Mouse (Mus musculus): ENCODE data around the gene Snap23. TPM values are rescaled to one million over a fixed set of nuclear protein-coding genes. Genes with fewer than 3 reads are reported as not detected.
"Not testable (repeated sequence)": the region's sequence is repeated elsewhere in the genome, so short reads cannot be mapped to it uniquely, and the experiment has no call there.

The Snap23 gene
- polyA plus RNA-seq, 1 experiment from 2014 or later, result 60.7 TPM

GRCm38 (mm10) chr2:120562859-120563234 lies 4.6 kb upstream of the Snap23 start:
- no peak overlapping the region for H3K27ac ChIP-seq
- no peaks in the 10 kb centered on the region for H3K36me3 ChIP-seq
- peaks cover 5% of the 10 kb centered on the region; the same call in 1 of the 2 replicates for H3K4me1 ChIP-seq
- H3K4me3 ChIP-seq, result peak overlapping the region; percentile 88
- no peaks in the 10 kb centered on the region for H3K27me3 ChIP-seq
- peak overlapping the region; percentile 74 for H3K4me2 ChIP-seq (replicated peaks)
- no peak for ATAC-seq (ENCODE audit: insufficient number of reproducible peaks, insufficient read depth, low FRiP score, low TSS enrichment)
- 22% methylated on average over 9 of the region's 9 CpGs for WGBS
- H3K9ac ChIP-seq, result peak overlapping the region; percentile 93
- H3K9me3 ChIP-seq, result no peaks in the 10 kb centered on the region

- WGBS, result 0% methylated on average over 50 of the region's 50 CpGs
- H3K27ac ChIP-seq, result peak within 1 kb of the TSS; percentile 73
- peak; percentile 79 for ATAC-seq (ENCODE audit: insufficient number of reproducible peaks, insufficient read depth, low FRiP score, low TSS enrichment)
- H3K4me3 ChIP-seq, result peak within 1 kb of the TSS; percentile 88
- peak within 1 kb of the TSS; percentile 74 for H3K4me2 ChIP-seq (replicated peaks)
- peaks cover 6% of the 10 kb centered on the region for H3K4me1 ChIP-seq
- H3K36me3 ChIP-seq, result no peaks in the 10 kb centered on the region
- no peaks in the 10 kb centered on the region for H3K9me3 ChIP-seq
- no peaks in the 10 kb centered on the region for H3K27me3 ChIP-seq
- H3K9ac ChIP-seq, result peak within 1 kb of the TSS; percentile 93
These were observed 4.1 kb upstream of the Snap23 start, which contains the start of gene Zfp106 for GRCm38 (mm10) chr2:120563235-120563990. Gene Zfp106 (minus strand): TSS chr2:120563843.

GRCm38 (mm10) chr2:120564548-120565188 lies 2.8 kb upstream of the Snap23 start:
- H3K27ac ChIP-seq; H3K9ac ChIP-seq; H3K9me3 ChIP-seq; H3K36me3 ChIP-seq; H3K4me2 ChIP-seq (replicated peaks); ATAC-seq (ENCODE audit: insufficient number of reproducible peaks, insufficient read depth, low FRiP score, low TSS enrichment); H3K4me3 ChIP-seq; H3K27me3 ChIP-seq: not testable (repeated sequence)
- WGBS, result 89% methylated on average over 4 of the region's 4 CpGs
- peaks cover 14% of the 10 kb centered on the region for H3K4me1 ChIP-seq

- Histone ChIP-seq H3K9me3 (no peaks in the 10 kb centered on the region), H3K4me3 (no peak overlapping the region), H3K36me3 (no peaks in the 10 kb centered on the region), H3K4me1 (peaks cover 14% of the 10 kb centered on the region), H3K27ac (no peak overlapping the region), H3K4me2 (replicated peaks) (no peak overlapping the region), H3K9ac (no peak overlapping the region), H3K27me3 (no peaks in the 10 kb centered on the region)
- 85% methylated on average over 2 of the region's 2 CpGs for WGBS
- no peak for ATAC-seq (ENCODE audit: insufficient number of reproducible peaks, insufficient read depth, low FRiP score, low TSS enrichment)
These were observed 2.1 kb upstream of the Snap23 start for GRCm38 (mm10) chr2:120565363-120565762.

GRCm38 (mm10) chr2:120567798-120568320 lies 388 bp downstream of the Snap23 start:
- ATAC-seq (ENCODE audit: insufficient number of reproducible peaks, insufficient read depth, low FRiP score, low TSS enrichment), result peak; percentile 74
- Histone ChIP-seq H3K9ac (peak overlapping the region; percentile 80), H3K4me1 (peaks cover 10% of the 10 kb centered on the region), H3K4me3 (peak overlapping the region; percentile 70), H3K27me3 (no peaks in the 10 kb centered on the region), H3K27ac (peak overlapping the region; percentile 86), H3K36me3 (peaks cover 8% of the 10 kb centered on the region; the same call in 1 of the 2 replicates), H3K9me3 (no peaks in the 10 kb centered on the region), H3K4me2 (replicated peaks) (peak overlapping the region; percentile 64)
- under 1% methylated on average over 22 of the region's 22 CpGs for WGBS

GRCm38 (mm10) chr2:120571081-120571480 lies 3.6 kb downstream of the Snap23 start:
- H3K4me2 ChIP-seq (replicated peaks), result no peak overlapping the region
- WGBS, result 92% methylated on average over 3 of the region's 3 CpGs
- no peak overlapping the region for H3K27ac ChIP-seq
- ATAC-seq (ENCODE audit: insufficient number of reproducible peaks, insufficient read depth, low FRiP score, low TSS enrichment), result no peak
- H3K9me3 ChIP-seq, result no peaks in the 10 kb centered on the region
- H3K4me3 ChIP-seq, result no peak overlapping the region
- H3K9ac ChIP-seq, result no peak overlapping the region
- H3K4me1 ChIP-seq, result peaks cover 21% of the 10 kb centered on the region
- H3K36me3 ChIP-seq, result peaks cover 8% of the 10 kb centered on the region; the same call in 1 of the 2 replicates
- H3K27me3 ChIP-seq, result no peaks in the 10 kb centered on the region

GRCm38 (mm10) chr2:120572161-120572560 lies 4.7 kb downstream of the Snap23 start:
- not testable (repeated sequence) for H3K27ac ChIP-seq; H3K36me3 ChIP-seq; H3K4me3 ChIP-seq; ATAC-seq (ENCODE audit: insufficient number of reproducible peaks, insufficient read depth, low FRiP score, low TSS enrichment); H3K9ac ChIP-seq; H3K9me3 ChIP-seq; H3K4me2 ChIP-seq (replicated peaks); H3K27me3 ChIP-seq
- 89% methylated on average over 3 of the region's 3 CpGs for WGBS
- H3K4me1 ChIP-seq, result peaks cover 28% of the 10 kb centered on the region

GRCm38 (mm10) chr2:120575121-120575520 lies 7.7 kb downstream of the Snap23 start:
- H3K9me3 ChIP-seq, result no peaks in the 10 kb centered on the region
- peaks cover 8% of the 10 kb centered on the region; the same call in 1 of the 2 replicates for H3K36me3 ChIP-seq
- 49% methylated on average over 3 of the region's 3 CpGs for WGBS
- peak overlapping the region; percentile 57 for H3K27ac ChIP-seq
- H3K9ac ChIP-seq, result no peak overlapping the region
- no peak overlapping the region for H3K4me3 ChIP-seq
- peaks cover 19% of the 10 kb centered on the region for H3K4me1 ChIP-seq
- H3K4me2 ChIP-seq (replicated peaks), result no peak overlapping the region; the same call in 1 of the 2 replicates
- no peaks in the 10 kb centered on the region for H3K27me3 ChIP-seq
- ATAC-seq (ENCODE audit: insufficient number of reproducible peaks, insufficient read depth, low FRiP score, low TSS enrichment), result no peak

- Histone ChIP-seq H3K4me2 (replicated peaks) (no peak overlapping the region), H3K36me3 (peaks cover 8% of the 10 kb centered on the region; the same call in 1 of the 2 replicates), H3K27me3 (no peaks in the 10 kb centered on the region), H3K9me3 (no peaks in the 10 kb centered on the region), H3K4me1 (peaks cover 19% of the 10 kb centered on the region), H3K9ac (no peak overlapping the region), H3K27ac (no peak overlapping the region), H3K4me3 (no peak overlapping the region)
- 93% methylated on average over 2 of the region's 2 CpGs for WGBS
- no peak for ATAC-seq (ENCODE audit: insufficient number of reproducible peaks, insufficient read depth, low FRiP score, low TSS enrichment)
These were observed 8.5 kb downstream of the Snap23 start for GRCm38 (mm10) chr2:120575978-120576377.

- 83% methylated on average over 4 of the region's 4 CpGs for WGBS
- H3K36me3 ChIP-seq, result no peaks in the 10 kb centered on the region
These were observed 10.3 kb downstream of the Snap23 start for GRCm38 (mm10) chr2:120577799-120578198.

GRCm38 (mm10) chr2:120578286-120578685 lies 10.8 kb downstream of the Snap23 start:
- H3K9ac ChIP-seq, result no peak overlapping the region
- H3K4me1 ChIP-seq, result peaks cover 19% of the 10 kb centered on the region
- ATAC-seq (ENCODE audit: insufficient number of reproducible peaks, insufficient read depth, low FRiP score, low TSS enrichment), result no peak
- no peaks in the 10 kb centered on the region for H3K36me3 ChIP-seq
- WGBS, result 79% methylated on average over 5 of the region's 5 CpGs
- no peak overlapping the region for H3K27ac ChIP-seq
- no peak overlapping the region for H3K4me2 ChIP-seq (replicated peaks)
- no peak overlapping the region for H3K4me3 ChIP-seq
- no peaks in the 10 kb centered on the region for H3K27me3 ChIP-seq
- H3K9me3 ChIP-seq, result no peaks in the 10 kb centered on the region

More at GRCm38 (mm10) chr2:120577799-120578198, 10.3 kb downstream of the Snap23 start:
- H3K27ac ChIP-seq, result no peak overlapping the region
- H3K4me1 ChIP-seq, result peaks cover 19% of the 10 kb centered on the region
- no peak overlapping the region for H3K4me2 ChIP-seq (replicated peaks)
- H3K9me3 ChIP-seq, result no peaks in the 10 kb centered on the region
- H3K4me3 ChIP-seq, result no peak overlapping the region
- no peaks in the 10 kb centered on the region for H3K27me3 ChIP-seq
- no peak for ATAC-seq (ENCODE audit: insufficient number of reproducible peaks, insufficient read depth, low FRiP score, low TSS enrichment)
- no peak overlapping the region for H3K9ac ChIP-seq

- peaks cover 40% of the 10 kb centered on the region for H3K36me3 ChIP-seq
- 84% methylated on average over 5 of the region's 5 CpGs for WGBS
- ATAC-seq (ENCODE audit: insufficient number of reproducible peaks, insufficient read depth, low FRiP score, low TSS enrichment), result no peak
These were observed 22.3 kb downstream of the Snap23 start for GRCm38 (mm10) chr2:120589759-120590158.

More at GRCm38 (mm10) chr2:120589759-120590158, 22.3 kb downstream of the Snap23 start:
- no peak overlapping the region for H3K27ac ChIP-seq
- no peaks in the 10 kb centered on the region for H3K9me3 ChIP-seq
- H3K4me2 ChIP-seq (replicated peaks), result no peak overlapping the region
- H3K4me3 ChIP-seq, result no peak overlapping the region
- no peak overlapping the region for H3K9ac ChIP-seq
- no peaks in the 10 kb centered on the region for H3K27me3 ChIP-seq
- H3K4me1 ChIP-seq, result no peaks in the 10 kb centered on the region

Measured in embryonic facial prominence, embryonic 12.5 days (tissue).